Mouse (Mus musculus): ENCODE results near the gene Sparcl1. TPM values are rescaled to one million over a fixed set of nuclear protein-coding genes. Genes with fewer than 3 reads are reported as not detected.

The Sparcl1 gene
- 100 to 1,000 TPM; 111 to 112 TPM for total RNA-seq (2021)
- long read RNA-seq, experiment 1, transcript Sparcl1-201 (11 exons, 2,759 nt), result major isoform, 96 of 109 reads
- long read RNA-seq, experiment 1, partial matches to known transcripts, result 8 of 109 reads
- long read RNA-seq, experiment 1, other reads (novel, unspliced or antisense), result 5 of 109 reads
- long read RNA-seq, experiment 2, transcript Sparcl1-201 (11 exons, 2,759 nt), result major isoform, 57 of 70 reads
- long read RNA-seq, experiment 2, partial matches to known transcripts, result 9 of 70 reads
- long read RNA-seq, experiment 2, other reads (novel, unspliced or antisense), result 4 of 70 reads

DNA sequence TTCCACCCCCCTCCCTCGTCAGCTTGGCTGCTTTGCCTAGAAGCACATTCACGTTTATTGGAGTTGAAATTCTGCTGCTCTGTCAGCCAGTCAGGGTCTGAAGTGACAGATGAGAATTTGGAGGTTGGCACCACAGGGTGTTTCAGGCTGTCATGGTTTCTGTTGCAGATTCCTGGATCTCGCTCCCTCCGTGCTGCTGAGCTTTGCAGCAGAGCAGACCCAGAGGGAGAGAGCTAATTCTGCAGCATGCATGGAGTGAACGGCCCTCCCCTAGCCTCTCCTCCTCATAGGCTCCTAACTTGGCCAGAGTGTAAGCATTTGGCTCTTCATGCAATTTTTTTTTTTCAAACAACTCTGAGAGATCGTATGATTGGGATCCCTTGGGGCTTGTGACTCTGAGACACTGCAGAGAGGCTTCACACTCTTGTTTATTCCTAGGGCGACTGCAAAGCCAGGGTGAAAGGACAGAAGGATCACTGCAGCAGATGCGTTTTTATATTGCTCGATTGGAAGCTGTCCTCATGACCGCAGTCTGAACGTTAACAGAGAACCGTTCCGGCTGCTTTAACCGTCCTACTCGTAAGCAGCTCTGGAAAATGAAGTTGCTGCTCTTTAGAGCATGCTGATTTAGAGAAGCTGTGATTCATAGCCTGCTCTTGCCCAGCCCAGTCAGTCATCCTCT, at the start of gene Sparcl1:
Gene Sparcl1, minus strand, starts transcription at position 243 of the 682 bp plus-strand sequence.
- DNase-seq (ENCODE audit: low spot score), result peak; percentile 53

GRCm38 (mm10) chr5:104161390-104161789, 47.9 kb upstream of the Sparcl1 start:
- peak; percentile 34 for DNase-seq (ENCODE audit: low spot score)

DNA sequence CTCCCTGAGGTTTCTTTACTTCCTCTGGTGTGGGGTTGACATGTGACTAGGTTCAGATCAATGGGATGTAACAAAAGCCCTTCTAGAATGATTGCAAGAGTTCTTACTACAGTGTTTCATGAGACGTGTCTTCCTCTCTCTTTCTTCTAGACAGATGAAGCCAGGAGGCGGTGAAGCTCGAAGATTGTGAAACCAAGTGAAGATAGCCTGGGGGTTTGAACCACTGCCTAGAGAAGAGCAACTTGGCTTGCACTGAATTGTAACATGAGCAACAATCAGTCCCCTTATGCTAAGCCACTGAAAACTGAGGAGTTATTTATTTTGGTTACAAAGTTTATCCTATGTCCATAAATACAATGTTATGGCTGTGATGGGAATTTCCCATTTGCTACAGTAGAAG, 47.0 kb upstream of the Sparcl1 start:
- no peak for DNase-seq (ENCODE audit: low spot score)

GRCm38 (mm10) chr5:104158332-104159052, 45.0 kb upstream of the Sparcl1 start:
- DNase-seq (ENCODE audit: low spot score), result peak; percentile 32

- DNase-seq (ENCODE audit: low spot score), result no peak
Measured at GRCm38 (mm10) chr5:104157701-104158100, 44.2 kb upstream of the Sparcl1 start.

- DNase-seq (ENCODE audit: low spot score), result no peak
Measured at GRCm38 (mm10) chr5:104150196-104150595, 36.7 kb upstream of the Sparcl1 start.

DNA sequence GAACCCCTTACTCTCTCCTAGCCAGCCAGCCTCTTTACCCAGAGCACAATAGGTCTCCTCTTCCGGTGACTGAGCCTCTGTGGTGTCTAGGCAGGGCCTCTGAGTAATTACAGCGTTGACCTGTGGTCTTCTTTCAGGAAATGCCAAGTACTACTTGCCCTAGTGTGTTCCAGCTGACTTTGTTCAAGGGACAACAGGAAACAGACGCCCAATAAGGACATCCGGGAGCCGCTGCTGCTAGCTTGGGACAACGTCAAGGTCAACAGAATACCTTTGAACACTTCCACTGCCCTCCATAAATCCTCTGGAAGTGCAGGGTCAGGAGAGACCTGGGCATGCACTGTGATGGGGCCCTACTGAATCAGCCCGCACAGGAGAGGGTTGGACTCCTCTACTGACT, 35.8 kb upstream of the Sparcl1 start:
- DNase-seq (ENCODE audit: low spot score), result no peak

DNA sequence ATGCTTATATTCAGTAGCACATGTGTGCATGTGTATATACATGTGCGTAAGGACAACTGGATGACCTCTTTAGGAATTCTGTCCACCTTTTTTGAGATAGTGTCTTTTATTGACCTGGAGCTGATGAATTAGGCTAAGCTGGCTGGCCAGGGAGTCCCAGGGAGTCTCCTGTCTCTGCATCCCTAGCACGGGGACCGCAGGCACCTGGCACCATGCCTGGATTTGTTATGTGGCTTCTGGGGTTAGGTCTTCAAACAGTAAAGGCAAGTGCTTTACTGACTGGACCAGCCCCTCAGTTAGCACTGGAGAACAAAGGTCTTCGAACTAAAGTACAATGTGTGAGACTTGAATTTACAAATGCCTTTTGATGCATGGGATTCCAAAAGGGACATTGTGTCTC, 30.5 kb upstream of the Sparcl1 start:
- no peak for DNase-seq (ENCODE audit: low spot score)

GRCm38 (mm10) chr5:104141067-104141466, 27.5 kb upstream of the Sparcl1 start:
- no peak for DNase-seq (ENCODE audit: low spot score)

GRCm38 (mm10) chr5:104137920-104138541, 24.5 kb upstream of the Sparcl1 start:
- DNase-seq (ENCODE audit: low spot score), result no peak

- DNase-seq (ENCODE audit: low spot score), result no peak
Measured at GRCm38 (mm10) chr5:104133752-104134151, 20.2 kb upstream of the Sparcl1 start.

DNA sequence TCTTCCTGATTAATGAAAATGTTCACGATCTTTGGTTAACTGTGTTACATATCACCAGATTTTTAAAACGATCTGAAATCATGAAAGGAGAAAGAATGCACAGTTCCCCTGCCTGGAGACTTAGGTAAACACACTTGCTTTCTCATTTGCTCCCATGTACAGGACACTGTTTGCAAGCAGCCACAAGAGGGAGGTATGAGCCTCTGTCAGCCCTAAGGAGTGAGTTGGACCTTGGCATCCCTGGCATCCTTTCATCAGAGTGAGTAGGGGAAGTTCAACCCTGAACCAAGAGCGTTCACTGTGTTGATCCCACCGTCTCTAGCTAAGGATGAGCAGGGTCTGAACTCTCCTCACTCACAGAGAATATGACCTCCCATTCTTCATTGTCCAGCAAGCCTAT, 18.0 kb upstream of the Sparcl1 start:
- no peak for DNase-seq (ENCODE audit: low spot score)

GRCm38 (mm10) chr5:104130891-104131290, 17.4 kb upstream of the Sparcl1 start:
- no peak for DNase-seq (ENCODE audit: low spot score)

DNA sequence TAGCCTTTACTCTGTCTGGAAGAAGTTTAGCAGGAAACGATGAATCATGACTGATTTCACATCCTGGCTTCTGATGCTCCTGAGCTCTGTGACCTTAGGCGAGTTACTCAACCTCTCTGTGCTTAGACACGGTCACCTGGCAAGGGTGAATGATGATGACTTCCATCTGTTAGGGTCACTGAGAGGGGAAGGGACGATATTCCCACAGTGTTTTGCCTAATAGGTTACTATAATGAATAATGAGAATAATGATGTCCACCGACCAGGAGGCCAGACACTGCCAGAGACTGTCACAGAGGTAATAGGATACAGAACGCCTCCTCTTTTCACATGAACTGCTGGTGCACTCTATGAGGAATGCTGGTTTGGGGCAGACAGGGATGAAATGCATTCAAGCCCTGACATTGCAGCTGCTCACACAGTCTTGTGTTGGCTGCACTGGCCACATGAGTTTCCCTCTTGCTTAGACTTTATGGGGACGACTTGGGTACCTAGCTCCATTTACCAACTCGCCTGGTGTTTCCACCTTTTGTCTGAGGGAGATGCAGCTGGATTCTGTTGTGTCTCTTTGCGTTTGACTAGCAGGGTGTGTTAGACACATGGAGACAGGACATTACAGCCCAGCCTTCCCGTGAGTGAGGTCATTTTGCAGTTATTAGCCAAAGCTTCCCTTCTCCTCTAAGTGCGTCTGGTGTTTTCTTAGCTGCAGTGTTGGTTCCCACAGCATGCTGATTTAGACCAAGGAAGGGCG, 14.9 kb upstream of the Sparcl1 start:
- DNase-seq (ENCODE audit: low spot score), result peak; percentile 59

- no peak for DNase-seq (ENCODE audit: low spot score)
Measured at GRCm38 (mm10) chr5:104127351-104127750, 13.8 kb upstream of the Sparcl1 start.

DNA sequence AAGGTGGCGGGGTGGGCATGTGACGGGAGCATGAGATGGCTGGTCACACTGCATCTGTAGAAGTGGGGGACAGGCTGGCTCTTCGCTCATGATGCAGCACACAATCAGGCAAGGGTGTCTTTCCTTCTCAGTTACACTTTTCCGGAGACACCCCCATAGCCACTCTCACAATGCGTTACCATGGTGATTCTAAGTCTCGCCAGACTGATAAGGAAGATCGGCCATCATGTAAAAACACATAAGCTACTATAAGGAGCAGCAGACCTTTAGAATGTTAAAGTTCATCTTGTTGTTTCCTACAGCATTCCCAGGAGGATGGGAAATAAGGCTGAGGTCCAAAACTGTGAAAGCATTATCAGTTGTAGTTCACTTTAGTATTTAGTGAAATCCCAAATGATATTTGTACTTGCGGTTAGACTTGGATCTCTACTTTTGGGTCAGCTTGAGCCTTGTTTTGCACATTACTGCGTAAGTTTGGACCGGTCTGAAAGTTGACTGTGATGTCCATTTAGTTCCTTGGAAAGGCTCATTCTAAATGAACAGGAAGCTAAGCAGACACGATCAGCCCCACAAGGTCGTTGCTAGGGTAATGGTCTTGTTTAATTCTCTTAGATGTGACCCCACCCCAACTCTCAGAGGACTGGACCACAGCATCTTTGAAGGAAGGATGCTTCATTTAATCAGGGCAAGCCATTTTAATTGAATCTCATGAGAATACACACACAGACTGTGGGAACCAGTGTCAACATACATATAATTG, 13.2 kb upstream of the Sparcl1 start:
- peak; percentile 41 for DNase-seq (ENCODE audit: low spot score)

GRCm38 (mm10) chr5:104124016-104124658, 10.6 kb upstream of the Sparcl1 start:
- no peak for DNase-seq (ENCODE audit: low spot score)

- DNase-seq (ENCODE audit: low spot score), result peak; percentile 38
Measured at GRCm38 (mm10) chr5:104115890-104116289, 2.4 kb upstream of the Sparcl1 start.

DNA sequence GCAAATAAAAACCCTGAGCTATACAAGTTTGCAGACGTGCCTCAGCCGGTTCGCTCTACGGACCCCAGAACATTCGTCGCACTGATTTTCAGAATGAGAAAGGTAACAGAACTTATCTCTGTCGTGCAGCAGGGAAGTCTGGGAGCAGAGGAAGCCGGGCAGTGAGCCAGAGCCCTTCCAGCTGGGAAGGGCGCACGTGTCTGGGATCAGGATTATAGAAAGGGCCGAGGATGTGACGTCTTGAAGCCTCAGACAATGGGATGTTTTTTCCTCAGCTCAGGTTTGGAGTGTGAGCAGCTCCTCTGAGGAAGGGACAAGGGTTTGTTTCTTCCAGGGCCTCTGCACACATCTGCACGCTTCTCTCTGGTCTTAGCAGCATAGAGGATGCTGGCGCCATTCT, 1.6 kb upstream of the Sparcl1 start:
- DNase-seq (ENCODE audit: low spot score), result peak; percentile 67

DNA sequence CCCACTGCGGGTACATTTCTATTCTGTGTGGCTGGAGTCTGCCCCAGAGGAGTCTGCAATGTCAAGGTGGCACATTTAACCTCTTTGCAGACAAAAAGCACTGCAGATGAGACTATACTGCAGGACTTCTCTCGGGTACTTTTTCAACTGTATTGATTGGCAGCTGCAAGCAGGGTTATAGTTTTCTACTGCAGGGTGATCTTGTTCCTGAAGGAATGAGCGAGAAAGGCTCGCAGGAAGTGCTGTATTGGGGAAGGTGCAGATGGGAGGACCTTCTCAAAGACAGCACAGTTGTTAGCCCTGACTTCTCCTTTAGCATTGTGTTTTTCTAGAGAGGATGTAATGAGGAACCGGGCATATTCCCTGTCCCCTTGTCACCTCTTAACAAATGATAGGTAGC, 1.0 kb downstream of the Sparcl1 start:
- no peak for DNase-seq (ENCODE audit: low spot score)

Measured in gastrocnemius, adult 18-20 months (tissue).